7 mouse cellular contexts compared by ENCODE assay signal in the genomic region with DNA sequence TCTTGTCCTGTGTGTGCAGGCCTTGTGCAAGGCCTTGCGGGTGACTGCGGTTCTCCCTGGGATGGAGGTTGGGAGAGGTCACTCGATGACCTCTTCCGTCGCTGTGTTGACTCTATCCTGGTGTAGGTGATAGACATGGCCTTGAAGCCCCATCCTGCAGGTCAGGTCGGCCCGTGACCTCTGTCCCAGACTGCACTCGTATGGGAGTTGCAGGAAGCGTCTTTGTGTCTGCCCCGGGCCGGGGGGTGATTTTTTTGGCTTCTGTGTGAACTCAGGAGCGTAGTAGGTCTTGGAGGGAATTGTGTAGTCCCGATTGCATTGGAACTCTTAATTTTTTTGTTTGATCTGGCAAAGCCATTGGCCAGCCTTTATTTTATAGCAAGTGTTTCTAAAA. TPM values are rescaled to one million over a fixed set of nuclear protein-coding genes. Genes with fewer than 3 reads are reported as not detected.
DNase-seq lines count a peak whose midpoint lies in the region; ATAC-seq lines count a peak whose summit lies in the region.

No protein-coding gene starts in this region.

- H3K27me3 ChIP-seq in erythroblast, embryonic 14.5 days (ENCODE audit: control insufficient read depth): no peaks in the 10 kb centered on the region
- H3K27me3 ChIP-seq in limb, embryonic 13.5 days: no peaks in the 10 kb centered on the region
- no peaks in the 10 kb centered on the region for H3K27me3 ChIP-seq in stomach, embryonic 14.5 days (ENCODE audit: control insufficient read depth, insufficient read depth, low read length)

- peak overlapping the region; percentile 79; the same call in 1 of the 2 replicates for H3K27ac ChIP-seq in limb, embryonic 13.5 days
- H3K27ac ChIP-seq in stomach, embryonic 14.5 days (ENCODE audit: low read length): peak overlapping the region; percentile 78

- H3K4me3 ChIP-seq in erythroblast, embryonic 14.5 days (replicated peaks): peak overlapping the region; percentile 74
- peak overlapping the region; percentile 77 for H3K4me3 ChIP-seq in limb, embryonic 13.5 days
- H3K4me3 ChIP-seq in stomach, embryonic 14.5 days (ENCODE audit: low read depth, low read length): peak overlapping the region; percentile 59

- ATAC-seq in limb, embryonic 13.5 days (ENCODE audit: low FRiP score, low read depth): no peak
- no peak for ATAC-seq in stomach, embryonic 14.5 days (ENCODE audit: insufficient number of reproducible peaks, insufficient read depth, low FRiP score, low read depth)

- 9% methylated on average over 13 of the region's 13 CpGs for WGBS in limb, embryonic 13.5 days
- WGBS in stomach, embryonic 14.5 days: 8% methylated on average over 13 of the region's 13 CpGs

- H3K4me2 ChIP-seq in limb, embryonic 13.5 days (replicated peaks): peak overlapping the region; percentile 95
- peak overlapping the region; percentile 97 for H3K4me2 ChIP-seq in stomach, embryonic 14.5 days (replicated peaks; ENCODE audit: low read depth, low read length)

- H3K9ac ChIP-seq in limb, embryonic 13.5 days: peak overlapping the region; percentile 86
- peak overlapping the region; percentile 64 for H3K9ac ChIP-seq in stomach, embryonic 14.5 days (replicated peaks; ENCODE audit: low read depth, low read length)

- H3K4me1 ChIP-seq in erythroblast, embryonic 14.5 days (ENCODE audit: control insufficient read depth): peaks cover 58% of the 10 kb centered on the region
- H3K4me1 ChIP-seq in limb, embryonic 13.5 days: peaks cover 38% of the 10 kb centered on the region
- H3K4me1 ChIP-seq in stomach, embryonic 14.5 days (ENCODE audit: control insufficient read depth, insufficient read depth, low read length): peaks cover 34% of the 10 kb centered on the region

- peak; percentile 45 for DNase-seq in ovary, postnatal 36 days (ENCODE audit: low spot score)
- no peak for DNase-seq in ovary, adult 18-20 months (ENCODE audit: low spot score)
- DNase-seq in urinary bladder, postnatal 36 days (ENCODE audit: low spot score in 2 of 2): no peak
- DNase-seq in layer of hippocampus, adult 18-20 months (ENCODE audit: low spot score in 2 of 2): no peak

- H3K36me3 ChIP-seq in erythroblast, embryonic 14.5 days (ENCODE audit: control insufficient read depth): peaks cover 40% of the 10 kb centered on the region
- no peaks in the 10 kb centered on the region; the same call in 1 of the 2 replicates for H3K36me3 ChIP-seq in limb, embryonic 13.5 days
- H3K36me3 ChIP-seq in stomach, embryonic 14.5 days (ENCODE audit: control insufficient read depth, insufficient read depth, low read length): no peaks in the 10 kb centered on the region

- H3K9me3 ChIP-seq in erythroblast, embryonic 14.5 days (ENCODE audit: control insufficient read depth, low read length): no peaks in the 10 kb centered on the region
- no peaks in the 10 kb centered on the region for H3K9me3 ChIP-seq in limb, embryonic 13.5 days
- no peaks in the 10 kb centered on the region for H3K9me3 ChIP-seq in stomach, embryonic 14.5 days (ENCODE audit: control insufficient read depth, low read depth, low read length)

RNA-seq across cellular contexts. Expression of gene Psap, which starts 0.6 kb away (rescaled TPM):
- 8.6 and 10.3 TPM in 2 replicates for polyA plus RNA-seq in erythroblast, embryonic 14.5 days (2012)
- 103 and 104 TPM in 2 replicates for polyA plus RNA-seq in limb, embryonic 13.5 days (2015; fragmentation: Nextera tagmentation; extraction: Ambion mirVana)
- polyA plus RNA-seq in stomach, embryonic 14.5 days (2014; fragmentation: Nextera tagmentation; extraction: Ambion mirVana): 106 and 108 TPM in 2 replicates
- 1,000 to 10,000 TPM; 1,436 to 1,491 TPM for total RNA-seq in layer of hippocampus, adult 18-20 months (2021)

RNA-seq across cellular contexts. Expression of gene Chst3, which starts 58.9 kb away (rescaled TPM):
- polyA plus RNA-seq in erythroblast, embryonic 14.5 days (2012): not detected in 2 replicates
- polyA plus RNA-seq in limb, embryonic 13.5 days (2015; fragmentation: Nextera tagmentation; extraction: Ambion mirVana): 3.1 and 3.7 TPM in 2 replicates
- polyA plus RNA-seq in stomach, embryonic 14.5 days (2014; fragmentation: Nextera tagmentation; extraction: Ambion mirVana): 2.4 and 2.8 TPM in 2 replicates
- total RNA-seq in layer of hippocampus, adult 18-20 months (2021): 1 to 10 TPM; 1.2 TPM
